In genomic region chr12:101937572-101937971, GRCm38 (mm10) we compare ENCODE assay signal across 18 mouse cellular contexts. TPM values are rescaled to one million over a fixed set of nuclear protein-coding genes. Genes with fewer than 3 reads are reported as not detected.
A peak's percentile ranks its signal among the peaks of the same experiment; 100 is the strongest.
DNase-seq lines count a peak whose midpoint lies in the region; ATAC-seq and TF ChIP-seq lines count a peak whose summit lies in the region.
"Had no signal": no experiment of that assay in that cellular context is flagged by ENCODE, and none has a peak within 500 bp of the region (broad histone marks: within the 10 kb centered on the region; RNA-seq: fewer than 3 reads in every experiment).

No protein-coding gene starts in this region.

- TF ChIP-seq POLR2A in liver, adult 2 months (IDR thresholded peaks at IDR 0.05; ENCODE audit: extremely low read depth, insufficient read depth, low read length), result no peak

- DNase-seq in heart, adult 11 months, result peak; percentile 28
- no peak for DNase-seq in heart, postnatal 10 days
- DNase-seq in liver, adult 2 months (ENCODE audit: extremely low read depth, low read depth, low spot score), result no peak
- no peak for DNase-seq in liver, embryonic 11.5 days (ENCODE audit: low spot score)
- peak; percentile 22 for DNase-seq in brain, adult 2 months (ENCODE audit: low read depth, low spot score)
- no peak for DNase-seq in cerebellum, postnatal 25 days
- DNase-seq in cerebellum, postnatal 4 days (ENCODE audit: low spot score in 2 of 2), result no peak
- DNase-seq: cerebellum, adult 18-20 months; gastrocnemius, postnatal 10 days; kidney, adult 18-20 months; kidney, postnatal 14 days; layer of hippocampus, adult 9-11 months had no signal

- H3K27ac ChIP-seq in liver, adult 2 months (replicated peaks; ENCODE audit: insufficient read depth, low read depth, low read length), result no peak overlapping the region
- no peak overlapping the region for H3K27ac ChIP-seq in liver, embryonic 11.5 days (ENCODE audit: low read depth, low read length)
- H3K27ac ChIP-seq: embryonic facial prominence, embryonic 13.5 days; hindbrain, embryonic 15.5 days; lung, embryonic 15.5 days; macrophage had no signal

- no peak overlapping the region for H3K4me2 ChIP-seq in liver, embryonic 11.5 days
- H3K4me2 ChIP-seq: embryonic facial prominence, embryonic 13.5 days; hindbrain, embryonic 15.5 days; lung, embryonic 15.5 days had no signal

- H3K9me3 ChIP-seq in liver, embryonic 11.5 days (ENCODE audit: control insufficient read depth, low read length), result no peaks in the 10 kb centered on the region
- H3K9me3 ChIP-seq in E14TG2a.4 (ENCODE audit: low read length), result no peaks in the 10 kb centered on the region
- H3K9me3 ChIP-seq: hindbrain, embryonic 15.5 days; lung, embryonic 15.5 days had no signal

- ATAC-seq in liver, embryonic 11.5 days (replicated peaks; ENCODE audit: low FRiP score), result no peak
- ATAC-seq: midbrain, embryonic 16.5 days had no signal

- peaks cover 2% of the 10 kb centered on the region; the same call in 1 of the 2 replicates for H3K4me1 ChIP-seq in liver, adult 2 months (ENCODE audit: control insufficient read depth, insufficient read depth, low read length)
- H3K4me1 ChIP-seq in liver, embryonic 11.5 days (replicated peaks; ENCODE audit: control insufficient read depth, insufficient read depth, low read length), result no peaks in the 10 kb centered on the region
- H3K4me1 ChIP-seq in E14TG2a.4 (replicated peaks; ENCODE audit: low read depth, low read length), result no peaks in the 10 kb centered on the region
- H3K4me1 ChIP-seq: embryonic facial prominence, embryonic 13.5 days; hindbrain, embryonic 15.5 days; lung, embryonic 15.5 days had no signal

- H3K4me3 ChIP-seq in liver, adult 2 months (ENCODE audit: insufficient read depth, low read depth, low read length), result no peak overlapping the region
- no peak overlapping the region for H3K4me3 ChIP-seq in liver, embryonic 11.5 days (ENCODE audit: low read depth, low read length)
- no peak overlapping the region for H3K4me3 ChIP-seq in E14TG2a.4 (replicated peaks; ENCODE audit: low read length)
- H3K4me3 ChIP-seq: embryonic facial prominence, embryonic 13.5 days; hindbrain, embryonic 15.5 days; lung, embryonic 15.5 days had no signal

- no peak overlapping the region for H3K9ac ChIP-seq in liver, adult 2 months (ENCODE audit: low read depth, low read length)
- no peak overlapping the region for H3K9ac ChIP-seq in liver, embryonic 11.5 days (ENCODE audit: low read depth, low read length)
- H3K9ac ChIP-seq: embryonic facial prominence, embryonic 13.5 days; hindbrain, embryonic 15.5 days; lung, embryonic 15.5 days had no signal

- TF ChIP-seq CTCF in liver, adult 2 months (IDR thresholded peaks at IDR 0.05; ENCODE audit: low read depth, low read length), result peak; percentile 34; the same call in 1 of the 2 replicates
- peak; percentile 15 for TF ChIP-seq CTCF in E14TG2a.4 (conservative IDR thresholded peaks at IDR 0.05; ENCODE audit: low read length)

- no peaks in the 10 kb centered on the region; the same call in 1 of the 2 replicates for H3K79me2 ChIP-seq in liver, adult 2 months (ENCODE audit: control insufficient read depth, insufficient read depth, low read length)

- intact Hi-C loops in heart, postnatal 10 days (cut with DNase I), result no loop called here

- H3K27me3 ChIP-seq in liver, adult 2 months (ENCODE audit: control insufficient read depth, insufficient read depth, low read length), result no peaks in the 10 kb centered on the region
- no peaks in the 10 kb centered on the region for H3K27me3 ChIP-seq in liver, embryonic 11.5 days (replicated peaks; ENCODE audit: control insufficient read depth, insufficient read depth, low read length)
- no peaks in the 10 kb centered on the region for H3K27me3 ChIP-seq in E14TG2a.4 (ENCODE audit: insufficient read depth, low read length)
- H3K27me3 ChIP-seq: embryonic facial prominence, embryonic 13.5 days; hindbrain, embryonic 15.5 days; lung, embryonic 15.5 days had no signal

- H3K36me3 ChIP-seq in liver, adult 2 months (ENCODE audit: control insufficient read depth, insufficient read depth, low read length), result peaks cover 31% of the 10 kb centered on the region
- H3K36me3 ChIP-seq in liver, embryonic 11.5 days (ENCODE audit: control insufficient read depth, insufficient read depth, low read length), result peaks cover 31% of the 10 kb centered on the region
- peaks cover 85% of the 10 kb centered on the region for H3K36me3 ChIP-seq in E14TG2a.4 (ENCODE audit: insufficient read depth, low read length)

- 85% methylated on average over 7 of the region's 7 CpGs for WGBS in liver, adult 2 months
- WGBS in liver, embryonic 11.5 days, result 86% methylated on average over 7 of the region's 7 CpGs

RNA-seq across cellular contexts. Expression of gene Atxn3, which starts 20.5 kb away (rescaled TPM):
- total RNA-seq in heart, postnatal 10 days (2021), result 10 to 100 TPM in 1 of 2 experiments, 1 to 10 TPM in 1; 9.9 to 14.0 TPM
- 13.9 and 14.1 TPM in 2 replicates for total RNA-seq in liver, adult 2 months (2014; rRNA removed)
- polyA plus RNA-seq in liver, adult 2 months (2012; rRNA removed), result 2.4 and 2.7 TPM in 2 replicates
- polyA plus RNA-seq in liver, embryonic 11.5 days (2014; fragmentation: Nextera tagmentation; extraction: Ambion mirVana), result 21.4 and 23.4 TPM in 2 replicates

RNA-seq across cellular contexts. Expression of gene Trip11, which starts 24.5 kb away (rescaled TPM):
- total RNA-seq in heart, postnatal 10 days (2021), result 10 to 100 TPM; 32.1 to 34.5 TPM
- total RNA-seq in liver, adult 2 months (2014; rRNA removed), result 12.4 and 14.8 TPM in 2 replicates
- 1.9 and 2.5 TPM in 2 replicates for polyA plus RNA-seq in liver, adult 2 months (2012; rRNA removed)
- 10.4 TPM in 2 replicates for polyA plus RNA-seq in liver, embryonic 11.5 days (2014; fragmentation: Nextera tagmentation; extraction: Ambion mirVana)

RNA-seq across cellular contexts. Expression of gene Cpsf2, which starts 38.2 kb away (rescaled TPM):
- total RNA-seq in heart, postnatal 10 days (2021), result 10 to 100 TPM; 20.3 to 20.9 TPM
- 7.7 and 9.2 TPM in 2 replicates for total RNA-seq in liver, adult 2 months (2014; rRNA removed)
- polyA plus RNA-seq in liver, adult 2 months (2012; rRNA removed), result 2.7 and 3.1 TPM in 2 replicates
- polyA plus RNA-seq in liver, embryonic 11.5 days (2014; fragmentation: Nextera tagmentation; extraction: Ambion mirVana), result 46.9 and 48.8 TPM in 2 replicates

Comparison
In these comparisons a context has a peak if more than half of its experiments do, and no peak if none do; other contexts are left out.
1. DNase-seq: peak in heart, adult 11 months (single experiment) and brain, adult 2 months (single experiment); none in heart, postnatal 10 days (0 of 2), liver, adult 2 months (single experiment), liver, embryonic 11.5 days (single experiment), cerebellum, postnatal 25 days (0 of 2) and cerebellum, postnatal 4 days (0 of 2).